Mouse (Mus musculus): ENCODE data around the gene Pnma1. TPM values are rescaled to one million over a fixed set of nuclear protein-coding genes. Genes with fewer than 3 reads are reported as not detected.
A peak's percentile ranks its signal among the peaks of the same experiment; 100 is the strongest.

Gene Pnma1
- total RNA-seq, 2 experiments from 2014 or later = 0.22 TPM; not detected in 1

- no peak for DNase-seq
Observed at GRCm38 (mm10) chr12:84153414-84153813, 5.1 kb upstream of the Pnma1 start.

- DNase-seq = peak in 1 of 2 experiments; percentile 4
Observed at GRCm38 (mm10) chr12:84152352-84153190, 4.3 kb upstream of the Pnma1 start.

GRCm38 (mm10) chr12:84151911-84152310 is 3.6 kb upstream of the Pnma1 start:
- DNase-seq = peak in 1 of 2 experiments; percentile 7

GRCm38 (mm10) chr12:84150976-84151375 is 2.7 kb upstream of the Pnma1 start:
- DNase-seq = peak; percentile 57 to 67

DNA sequence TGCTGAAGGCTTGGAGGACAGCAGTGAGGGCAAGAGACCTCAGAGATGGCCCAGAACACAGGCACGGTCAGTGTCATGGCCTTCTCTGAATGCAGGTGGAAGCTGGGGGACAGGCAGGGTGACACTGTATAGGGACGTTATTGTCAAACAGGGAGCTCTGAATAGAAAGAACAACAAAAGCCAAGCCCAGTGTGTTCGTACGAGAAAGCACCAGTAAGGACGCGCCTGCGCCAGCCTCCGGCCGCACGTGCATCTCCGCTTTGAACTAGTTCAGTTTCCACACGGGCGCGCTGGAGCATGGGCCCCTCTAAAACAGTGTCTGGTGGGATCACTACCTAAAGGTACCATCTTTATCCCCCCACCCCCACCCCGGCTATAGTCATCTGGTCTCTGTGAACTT is 1.7 kb upstream of the Pnma1 start:
- peak in 1 of 2 experiments; percentile 5 for DNase-seq

- DNase-seq = peak in 1 of 2 experiments; percentile 6
Observed at GRCm38 (mm10) chr12:84148622-84149012, 328 bp upstream of the Pnma1 start.

DNA sequence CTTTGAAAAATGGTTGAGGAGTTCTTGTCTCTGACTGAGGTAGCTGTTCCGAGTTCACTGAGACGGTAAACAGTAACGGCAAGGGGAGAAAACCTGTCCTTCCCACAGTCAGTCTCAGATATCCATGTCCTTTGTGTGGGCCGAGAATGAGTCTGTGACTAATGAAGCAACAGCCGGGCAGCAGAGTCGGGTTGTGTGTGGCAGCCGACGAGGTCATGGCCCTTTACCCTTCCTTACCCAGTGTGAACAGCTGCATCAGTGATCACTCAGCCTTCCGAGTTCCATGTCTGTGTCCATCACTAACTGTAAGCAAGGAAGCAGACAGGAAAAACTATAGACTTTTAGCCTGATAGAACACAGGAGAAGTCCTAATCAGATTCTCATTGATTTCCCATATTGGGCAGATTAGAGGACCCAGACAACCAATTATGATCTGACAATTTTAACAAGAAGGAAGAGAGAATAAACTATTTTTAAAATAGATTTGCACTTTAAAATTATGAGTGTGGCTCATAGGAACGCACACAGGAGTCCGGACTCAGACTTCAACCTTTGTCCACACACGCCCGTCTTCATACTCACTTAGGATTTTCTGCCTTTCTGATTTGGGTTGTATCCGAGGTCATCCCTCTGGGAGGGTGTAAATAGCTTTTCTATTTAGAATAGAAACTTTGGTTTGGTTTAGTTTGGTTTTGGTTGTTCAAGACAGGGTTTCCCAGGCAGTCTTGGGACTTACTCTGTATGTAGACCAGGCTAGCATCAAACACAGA is 5.8 kb downstream of the Pnma1 start:
- DNase-seq = no peak

GRCm38 (mm10) chr12:84141271-84141670 is 7.0 kb downstream of the Pnma1 start:
- DNase-seq = no peak

- no peak for DNase-seq
Observed at GRCm38 (mm10) chr12:84140135-84140534, 8.2 kb downstream of the Pnma1 start.

DNA sequence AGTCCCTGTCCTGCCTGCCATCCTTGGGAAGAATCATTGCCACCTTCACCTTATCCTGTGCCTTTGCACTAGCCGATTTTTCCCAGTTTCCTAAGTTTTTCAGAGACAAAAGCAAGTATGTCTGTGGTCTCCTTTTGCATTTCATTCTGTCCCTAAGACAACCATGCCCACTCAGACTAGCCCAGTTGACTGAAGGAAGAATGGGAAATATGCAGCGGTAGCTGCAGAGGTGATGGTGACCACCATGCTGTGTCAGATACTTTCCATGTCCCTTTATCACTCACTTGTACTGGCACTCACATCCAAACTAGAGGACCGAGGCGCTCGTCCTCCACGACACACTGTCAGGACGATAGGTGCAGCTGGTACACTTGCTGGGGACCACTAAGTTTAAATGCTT is 11.2 kb downstream of the Pnma1 start:
- DNase-seq = no peak

DNA sequence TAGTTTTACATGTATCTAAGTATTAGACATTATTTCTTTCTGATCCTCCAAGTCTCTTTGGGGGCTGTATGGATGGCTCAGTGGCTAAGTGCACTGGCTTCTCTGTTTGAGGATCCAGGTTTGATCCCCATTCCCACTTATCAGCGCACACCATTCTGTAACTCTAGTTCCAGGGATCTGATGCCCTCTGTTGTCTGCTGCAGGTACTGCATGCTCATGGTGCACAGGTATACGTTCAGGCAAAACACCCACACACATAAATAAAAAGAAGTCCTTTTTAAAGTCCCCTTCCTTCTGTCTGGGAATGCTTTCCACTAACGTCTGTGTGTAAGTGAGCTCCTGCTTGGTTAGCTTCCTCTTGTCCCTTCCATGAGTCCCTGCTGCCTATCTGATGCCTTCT is 16.0 kb downstream of the Pnma1 start:
- DNase-seq = peak in 1 of 2 experiments; percentile 26

DNA sequence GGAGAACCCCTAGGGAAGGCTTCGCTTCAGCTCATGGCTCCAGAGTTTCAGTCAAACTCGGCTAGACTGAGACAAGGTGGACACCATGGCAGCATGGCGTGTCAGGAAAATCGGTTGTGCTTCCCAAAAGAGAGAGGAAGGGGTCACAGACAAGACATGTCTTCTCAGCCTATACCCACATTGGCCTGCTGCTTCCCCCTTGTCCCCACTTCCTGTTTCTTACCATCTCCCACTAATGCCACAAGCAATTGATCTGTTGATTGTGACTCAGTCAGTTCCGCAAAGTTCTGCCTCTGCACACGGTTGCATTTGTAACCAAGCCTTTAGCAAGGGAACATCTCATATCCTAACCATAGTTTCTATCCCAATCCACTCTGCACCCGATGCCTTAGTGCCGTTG is 18.4 kb downstream of the Pnma1 start:
- no peak for DNase-seq

DNA sequence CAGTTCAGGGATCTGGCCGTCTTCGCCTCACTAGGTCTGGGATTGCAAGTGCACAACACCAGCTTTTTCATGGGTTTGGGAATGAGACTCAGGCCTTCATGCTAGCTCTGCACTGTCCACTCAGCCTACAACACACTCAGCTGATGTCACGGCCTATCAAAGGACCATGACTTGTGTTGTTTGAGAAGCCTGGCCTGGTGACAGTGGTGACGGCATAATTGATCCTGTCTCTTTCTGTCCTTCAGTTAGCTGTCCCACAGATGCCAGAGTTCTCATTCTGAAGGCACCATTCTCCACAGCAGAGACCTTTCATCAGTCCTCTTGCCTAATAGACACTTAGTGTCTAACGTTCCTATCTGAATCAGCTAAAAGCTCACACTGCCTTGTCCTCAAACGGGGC is 19.7 kb downstream of the Pnma1 start:
- no peak for DNase-seq

DNA sequence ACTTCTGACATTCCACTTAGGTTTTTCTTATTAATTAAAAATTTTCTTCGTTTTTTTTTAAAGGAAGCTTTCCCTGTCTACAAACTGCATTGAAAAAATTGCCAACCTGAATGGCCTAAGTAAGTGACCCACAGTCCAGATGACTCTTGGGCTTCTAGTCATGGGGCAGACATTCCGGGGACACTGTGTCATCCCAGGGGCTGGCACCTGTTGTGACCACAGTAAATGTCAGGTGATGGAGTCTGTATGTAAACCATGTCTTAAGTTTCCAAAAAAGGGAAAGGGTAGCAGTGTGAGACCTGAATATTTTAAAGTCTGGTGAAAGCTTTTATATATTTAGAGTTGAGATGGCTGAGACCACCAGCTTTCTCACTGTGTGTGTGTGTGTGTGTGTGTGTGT is 21.4 kb downstream of the Pnma1 start:
- DNase-seq = no peak

DNA sequence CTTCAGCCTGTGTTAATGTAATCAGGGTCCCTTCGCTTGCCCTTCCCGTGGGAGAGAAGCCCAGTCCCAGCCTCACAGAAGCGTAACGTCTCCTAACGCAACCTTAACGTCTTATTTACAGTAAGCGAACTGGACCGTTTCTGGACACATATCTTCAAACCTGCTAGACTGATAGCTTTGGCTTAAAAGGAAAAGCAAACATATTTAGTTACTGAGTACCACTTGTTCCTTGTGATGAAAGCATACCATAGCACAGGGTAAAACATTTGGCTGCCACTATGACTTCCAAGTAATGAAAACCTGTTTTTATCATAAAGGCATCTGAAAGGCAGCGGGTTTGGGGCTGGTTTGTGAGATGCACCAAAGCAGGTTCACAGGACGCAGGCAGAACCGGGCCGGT is 22.4 kb downstream of the Pnma1 start:
- no peak for DNase-seq

DNA sequence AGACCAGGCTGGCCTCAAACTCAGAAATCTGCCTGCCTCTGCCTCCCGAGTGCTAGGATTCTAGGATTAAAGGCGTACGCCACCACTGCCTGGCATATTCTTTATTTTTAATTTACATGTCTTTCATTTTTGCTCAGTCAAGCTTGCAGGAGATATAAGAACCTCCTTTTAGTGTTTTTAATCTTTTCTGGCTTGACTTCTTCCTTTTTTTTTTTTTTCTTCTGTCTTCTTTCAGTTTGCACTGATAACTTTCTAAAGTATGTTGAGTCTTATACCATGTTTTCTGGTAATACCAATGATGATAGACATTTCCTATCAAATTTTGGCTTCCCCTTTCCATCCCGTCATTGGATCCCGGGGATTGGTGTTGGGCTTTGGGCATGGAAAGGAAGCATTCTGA is 28.7 kb downstream of the Pnma1 start:
- no peak for DNase-seq

GRCm38 (mm10) chr12:84114153-84114994 is 33.9 kb downstream of the Pnma1 start, which contains the start of gene Dnal1:
TSS of gene Dnal1 (plus strand) at chr12:84114366.
- peak; percentile 89 to 92 for DNase-seq

GRCm38 (mm10) chr12:84113676-84114075 is 34.6 kb downstream of the Pnma1 start:
- no peak for DNase-seq

GRCm38 (mm10) chr12:84110814-84111213 is 37.5 kb downstream of the Pnma1 start:
- no peak for DNase-seq

DNA sequence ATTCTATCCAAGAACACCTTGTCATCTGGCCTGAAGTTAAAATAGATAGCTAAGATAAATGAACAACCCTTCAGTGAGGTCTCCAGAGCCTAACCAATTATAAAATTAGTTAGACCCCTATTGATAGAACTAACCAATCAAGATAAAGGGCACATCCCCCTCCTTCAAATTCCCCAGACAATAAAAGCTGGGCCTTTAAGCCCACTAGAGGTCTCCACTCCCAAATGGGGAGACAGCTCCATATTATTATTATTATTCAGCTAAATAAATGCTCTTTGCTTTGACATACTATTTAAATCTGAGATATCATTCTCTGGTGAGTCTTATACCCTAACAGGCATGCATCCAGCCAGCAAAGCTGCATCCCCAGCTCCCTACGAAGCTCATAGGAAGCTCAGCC is 38.4 kb downstream of the Pnma1 start:
- DNase-seq = no peak

DNA sequence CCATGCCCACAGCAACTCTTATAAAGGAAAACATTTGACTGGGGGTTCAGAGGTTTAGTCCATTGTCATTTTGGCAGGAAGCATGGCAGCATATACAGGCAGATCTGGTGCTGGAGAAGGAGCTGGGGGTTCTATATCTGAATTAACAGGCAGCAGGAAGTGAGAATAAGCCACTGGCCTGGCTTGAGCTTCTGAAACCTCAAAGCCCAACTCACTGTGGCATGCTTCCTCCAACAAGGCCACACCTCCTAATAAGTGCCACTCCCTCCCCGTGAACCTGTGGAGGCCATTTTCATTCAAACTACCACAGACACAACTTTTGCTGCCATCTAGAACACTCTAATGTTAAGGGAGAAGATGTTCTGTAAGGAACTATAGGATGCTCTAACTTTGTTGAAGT is 40.6 kb downstream of the Pnma1 start:
- DNase-seq = no peak

GRCm38 (mm10) chr12:84107012-84107411 is 41.3 kb downstream of the Pnma1 start:
- DNase-seq = no peak

DNA sequence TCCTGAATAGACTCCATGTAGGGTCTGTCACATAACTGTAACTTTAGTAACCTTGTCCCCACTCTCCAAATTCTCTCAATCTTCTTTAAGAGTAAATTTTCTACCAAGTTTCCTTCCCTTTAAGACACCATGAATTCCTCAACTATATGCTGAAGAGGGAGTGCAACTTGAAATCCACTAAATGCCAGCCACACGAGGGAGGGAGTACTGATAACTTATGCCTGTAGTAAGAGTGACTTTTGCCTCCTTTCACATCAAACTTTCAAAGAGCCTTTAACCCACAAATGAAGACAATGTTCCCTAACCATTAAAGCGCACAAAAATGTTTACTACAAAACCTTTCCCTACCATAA is 46.8 kb downstream of the Pnma1 start:
- no peak for DNase-seq

Measured in heart, adult 18-20 months (tissue).